11 mouse cellular contexts compared by ENCODE assay signal in the genomic region with DNA sequence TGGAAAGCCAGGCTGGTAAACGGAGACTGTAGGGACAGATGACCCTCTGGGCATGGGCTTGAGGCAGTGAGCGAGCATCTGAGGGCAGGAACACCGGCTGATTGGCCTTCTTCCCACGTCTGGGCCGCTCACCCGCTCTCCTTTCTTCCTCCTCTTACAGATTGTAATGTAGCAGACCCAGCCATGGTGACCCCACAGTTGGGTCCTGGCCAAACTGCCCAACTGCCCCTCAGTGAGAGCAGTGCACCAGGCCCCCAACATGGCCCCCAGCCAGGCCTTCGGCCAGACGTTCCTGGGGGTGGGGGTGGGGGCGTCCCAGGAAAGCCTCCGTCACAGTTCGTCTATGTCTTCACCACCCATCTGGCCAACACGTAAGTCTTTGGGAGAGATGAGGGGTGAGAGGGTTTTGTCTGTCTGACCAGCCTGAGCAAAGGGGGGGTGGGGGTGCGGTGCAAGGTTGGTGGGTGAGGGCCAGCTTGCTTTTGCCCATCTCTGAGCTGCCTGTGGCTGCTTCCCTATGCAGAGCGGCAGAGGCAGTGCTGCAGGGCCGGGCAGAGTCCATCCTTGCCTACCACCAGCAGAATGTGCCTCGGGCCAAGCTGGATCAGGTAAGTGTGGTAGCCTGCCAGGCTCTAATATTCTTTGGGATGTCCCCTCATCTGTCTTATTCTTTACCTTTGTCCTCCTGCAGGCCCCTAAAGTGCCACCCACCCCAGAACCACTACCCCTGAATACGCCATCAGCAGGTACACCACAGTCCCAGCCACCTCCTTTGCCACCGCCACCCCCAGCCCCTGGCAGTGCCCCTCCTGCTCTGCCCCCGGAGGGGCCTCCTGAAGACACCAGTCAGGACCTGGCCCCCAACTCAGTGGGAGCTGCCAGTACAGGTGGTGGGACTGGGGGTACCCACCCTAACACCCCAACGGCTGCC. TPM values are rescaled to one million over a fixed set of nuclear protein-coding genes. Genes with fewer than 3 reads are reported as not detected.
DNase-seq lines count a peak whose midpoint lies in the region; ATAC-seq lines count a peak whose summit lies in the region.
"Had no signal": no experiment of that assay in that cellular context is flagged by ENCODE, and none has a peak within 500 bp of the region (broad histone marks: within the 10 kb centered on the region; RNA-seq: fewer than 3 reads in every experiment).

No protein-coding gene starts in this region.

- H3K9me3 ChIP-seq in intestine, embryonic 14.5 days (ENCODE audit: control insufficient read depth, low read length): no peaks in the 10 kb centered on the region
- H3K9me3 ChIP-seq in intestine, embryonic 15.5 days: no peaks in the 10 kb centered on the region
- H3K9me3 ChIP-seq: liver, embryonic 15.5 days had no signal

- H3K4me2 ChIP-seq in intestine, embryonic 14.5 days (ENCODE audit: low read length): no peak overlapping the region
- H3K4me2 ChIP-seq in intestine, embryonic 15.5 days (replicated peaks): no peak overlapping the region

- H3K4me3 ChIP-seq in intestine, embryonic 14.5 days (ENCODE audit: low read depth, low read length): no peak overlapping the region
- no peak overlapping the region for H3K4me3 ChIP-seq in intestine, embryonic 15.5 days (replicated peaks)
- H3K4me3 ChIP-seq: liver, embryonic 15.5 days had no signal

- no peaks in the 10 kb centered on the region for H3K27me3 ChIP-seq in intestine, embryonic 14.5 days (replicated peaks; ENCODE audit: control insufficient read depth, insufficient read depth, low read length)
- H3K27me3 ChIP-seq in intestine, embryonic 15.5 days (replicated peaks): no peaks in the 10 kb centered on the region
- H3K27me3 ChIP-seq: Patski had no signal

- peak; percentile 38 for DNase-seq in cerebellum, adult 11 months
- peak; percentile 52 for DNase-seq in intestine, embryonic 14.5 days (ENCODE audit: low spot score)
- DNase-seq in testis, postnatal 10 days (ENCODE audit: low spot score): peak; percentile 67
- no peak for DNase-seq in testis, postnatal 14 days (ENCODE audit: low spot score)
- no peak for DNase-seq in urinary bladder, adult 18-20 months (ENCODE audit: low spot score in 2 of 2)
- DNase-seq in right cerebral cortex, postnatal 36 days (ENCODE audit: low spot score in 2 of 2): no peak

- no peak overlapping the region for H3K9ac ChIP-seq in intestine, embryonic 14.5 days (ENCODE audit: low read length)
- H3K9ac ChIP-seq in intestine, embryonic 15.5 days: no peak overlapping the region
- H3K9ac ChIP-seq: liver, embryonic 15.5 days had no signal

- H3K36me3 ChIP-seq in intestine, embryonic 14.5 days (ENCODE audit: control insufficient read depth, insufficient read depth, low read length): peaks cover 66% of the 10 kb centered on the region
- peaks cover 29% of the 10 kb centered on the region for H3K36me3 ChIP-seq in intestine, embryonic 15.5 days

- H3K27ac ChIP-seq in intestine, embryonic 14.5 days (ENCODE audit: low read depth): no peak overlapping the region
- H3K27ac ChIP-seq in intestine, embryonic 15.5 days: no peak overlapping the region
- H3K27ac ChIP-seq: liver, embryonic 15.5 days had no signal

- ATAC-seq in cerebellum, adult (ENCODE audit: insufficient number of reproducible peaks, low FRiP score, low TSS enrichment): no peak
- no peak for ATAC-seq in intestine, embryonic 14.5 days (replicated peaks; ENCODE audit: low FRiP score, low TSS enrichment, low read depth)
- no peak for ATAC-seq in intestine, embryonic 15.5 days
- ATAC-seq: midbrain, embryonic 16.5 days; Patski had no signal

- peaks cover 34% of the 10 kb centered on the region for H3K4me1 ChIP-seq in intestine, embryonic 14.5 days (replicated peaks; ENCODE audit: control insufficient read depth, insufficient read depth, low read length)
- peaks cover 46% of the 10 kb centered on the region for H3K4me1 ChIP-seq in intestine, embryonic 15.5 days (replicated peaks)

- 75% methylated on average over 20 of the region's 20 CpGs for WGBS in intestine, embryonic 14.5 days
- WGBS in intestine, embryonic 15.5 days: 66% methylated on average over 20 of the region's 20 CpGs

RNA-seq across cellular contexts. Expression of gene Bcl9l, which starts 22.5 kb away (rescaled TPM):
- polyA plus RNA-seq in intestine, embryonic 14.5 days (2014; fragmentation: Nextera tagmentation; extraction: Ambion mirVana): 10.2 TPM in 2 replicates
- polyA plus RNA-seq in intestine, embryonic 15.5 days (2015; fragmentation: Nextera tagmentation; extraction: Ambion mirVana): 7.5 and 7.8 TPM in 2 replicates

RNA-seq across cellular contexts. Expression of gene Upk2, which starts 50.4 kb away (rescaled TPM):
- 2.1 and 2.3 TPM in 2 replicates for polyA plus RNA-seq in intestine, embryonic 14.5 days (2014; fragmentation: Nextera tagmentation; extraction: Ambion mirVana)
- 1.2 TPM in 2 replicates for polyA plus RNA-seq in intestine, embryonic 15.5 days (2015; fragmentation: Nextera tagmentation; extraction: Ambion mirVana)
- polyA plus RNA-seq: liver, embryonic 15.5 days; midbrain, embryonic 16.5 days; Patski had no signal

RNA-seq across cellular contexts. Expression of gene Cxcr5, which starts 56.5 kb away (rescaled TPM):
- polyA plus RNA-seq in intestine, embryonic 14.5 days (2014; fragmentation: Nextera tagmentation; extraction: Ambion mirVana): 0.82 and 0.89 TPM in 2 replicates
- polyA plus RNA-seq in intestine, embryonic 15.5 days (2015; fragmentation: Nextera tagmentation; extraction: Ambion mirVana): 1.3 TPM in 2 replicates
- polyA plus RNA-seq: liver, embryonic 15.5 days; midbrain, embryonic 16.5 days; Patski had no signal

Comparison
In these comparisons a context has a peak if more than half of its experiments do, and no peak if none do; other contexts are left out.
1. DNase-seq: peak in cerebellum, adult 11 months (single experiment), intestine, embryonic 14.5 days (single experiment) and testis, postnatal 10 days (single experiment); none in testis, postnatal 14 days (single experiment), urinary bladder, adult 18-20 months (0 of 2) and right cerebral cortex, postnatal 36 days (0 of 2).